Mouse (Mus musculus) CH12.LX (cell line): ENCODE measurements around the gene Marc2. TPM values are rescaled to one million over a fixed set of nuclear protein-coding genes. Genes with fewer than 3 reads are reported as not detected.

ENCODE experiments used
- DNase-seq: peaks from one replicate; pipeline ENCODE4 v3.0.0-alpha.2; 2013; ENCODE audit errors: extremely low read depth
- H3K27ac ChIP-seq: 2 replicates; pipeline ENCODE4 v1.5.1; 2012; ENCODE audit warnings: low read depth, mild to moderate bottlenecking, control low read depth, moderate library complexity; ENCODE audit not compliant: insufficient read depth
- H3K27me3 ChIP-seq: replicated peaks from 2 replicates; pipeline ENCODE3; 2012; ENCODE audit warnings: inconsistent platforms
- H3K36me3 ChIP-seq, 2 experiments: replicated peaks in 1 of 2; 2 replicates each; pipeline versions ENCODE3 to v1.6.1; 2012; ENCODE audit warnings: inconsistent platforms in 1 of 2, low read length in 1 of 2, mild to moderate bottlenecking in 1 of 2, mixed read lengths in 1 of 2, moderate library complexity in 1 of 2; ENCODE audit not compliant: control insufficient read depth in 1 of 2, insufficient read depth in 1 of 2
- H3K4me1 ChIP-seq, 2 experiments: 2 replicates each; pipeline ENCODE4 v1.6.1; 2012; ENCODE audit warnings: inconsistent platforms in 1 of 2, moderate library complexity in 1 of 2; ENCODE audit not compliant: insufficient read depth in 2 of 2, control insufficient read depth in 1 of 2
- H3K4me2 ChIP-seq: 2 replicates; pipeline ENCODE4 v1.6.1; 2012; ENCODE audit warnings: low read depth, mild to moderate bottlenecking, control low read depth; ENCODE audit not compliant: poor library complexity, insufficient read depth, severe bottlenecking
- H3K4me3 ChIP-seq, 3 experiments: fragments of 150-350 bp in 1 of 3; sonication (generic) in 1 of 3; replicated peaks in 1 of 3; 2 replicates each; pipeline versions ENCODE3 to v1.5.1; 2011 to 2012; ENCODE audit warnings: low read depth in 2 of 3, low read length in 2 of 3, mild to moderate bottlenecking in 2 of 3, moderate library complexity in 2 of 3, control low read depth in 1 of 3, improper control_type of control experiment in 1 of 3, inconsistent platforms in 1 of 3, mixed read lengths in 1 of 3; ENCODE audit not compliant: poor library complexity in 1 of 3
- H3K79me2 ChIP-seq: replicated peaks from 2 replicates; pipeline ENCODE4 v1.6.1; 2012; ENCODE audit warnings: mild to moderate bottlenecking, moderate library complexity; ENCODE audit not compliant: control insufficient read depth, poor library complexity, insufficient read depth, severe bottlenecking; ENCODE audit errors: extremely low read depth
- H3K9ac ChIP-seq: 2 replicates; pipeline ENCODE4 v1.6.1; 2012; ENCODE audit warnings: low read depth, mild to moderate bottlenecking, control low read depth, moderate library complexity; ENCODE audit not compliant: insufficient read depth
- H3K9me3 ChIP-seq: replicated peaks from 2 replicates; pipeline ENCODE3; 2012; ENCODE audit warnings: low read length, inconsistent platforms, mixed read lengths
- BHLHE40 ChIP-seq: IDR thresholded peaks from 2 replicates; pipeline ENCODE4 v1.6.1; 2011; ENCODE audit warnings: mild to moderate bottlenecking, low read depth, low read length, improper control_type of control experiment
- CHD1 ChIP-seq: IDR thresholded peaks from 2 replicates; pipeline ENCODE4 v1.6.1; 2012; ENCODE audit warnings: low read depth, low read length, improper control_type of control experiment, inconsistent platforms
- CTCF ChIP-seq, 2 experiments: IDR thresholded peaks in 1 of 2; conservative IDR thresholded peaks in 1 of 2; 2 replicates each; pipeline ENCODE4 v1.5.1; 2011 to 2012; ENCODE audit warnings: low read depth in 2 of 2, low read length in 2 of 2, improper control_type of control experiment in 1 of 2, inconsistent platforms in 1 of 2, mild to moderate bottlenecking in 1 of 2, moderate library complexity in 1 of 2
- ELF1 ChIP-seq: IDR thresholded peaks from 2 replicates; pipeline ENCODE4 v1.6.1; 2014; ENCODE audit warnings: low read depth, mild to moderate bottlenecking, inconsistent platforms, low read length, improper control_type of control experiment
- EP300 ChIP-seq: IDR thresholded peaks from 2 replicates; pipeline ENCODE4 v1.6.1; 2011; ENCODE audit warnings: low read length, improper control_type of control experiment
- GABPA ChIP-seq: IDR thresholded peaks from 2 replicates; pipeline ENCODE4 v1.6.1; 2012; ENCODE audit warnings: low read depth, low read length, improper control_type of control experiment, inconsistent platforms; ENCODE audit not compliant: insufficient replicate concordance
- JUND ChIP-seq: conservative IDR thresholded peaks from 2 replicates; pipeline ENCODE4 v1.6.1; 2011; ENCODE audit warnings: low read depth, low read length, improper control_type of control experiment
- KAT2A ChIP-seq: IDR thresholded peaks from 2 replicates; pipeline ENCODE4 v1.6.1; 2012; ENCODE audit warnings: low read length, improper control_type of control experiment, inconsistent platforms; ENCODE audit not compliant: insufficient replicate concordance
- MAFK ChIP-seq: IDR thresholded peaks from 2 replicates; pipeline ENCODE4 v1.6.1; 2011; ENCODE audit warnings: low read length, improper control_type of control experiment; ENCODE audit not compliant: insufficient replicate concordance
- MAZ ChIP-seq: IDR thresholded peaks from 2 replicates; pipeline ENCODE4 v1.6.1; 2012; ENCODE audit warnings: low read depth, mild to moderate bottlenecking, inconsistent platforms, low read length, improper control_type of control experiment, moderate library complexity
- MEF2A ChIP-seq: IDR thresholded peaks from 2 replicates; pipeline ENCODE4 v1.6.1; 2014; ENCODE audit warnings: low read depth, mild to moderate bottlenecking, inconsistent platforms, low read length, improper control_type of control experiment, borderline replicate concordance
- MXI1 ChIP-seq: IDR thresholded peaks from 2 replicates; pipeline ENCODE4 v1.6.1; 2011; ENCODE audit warnings: mild to moderate bottlenecking, low read depth, low read length, improper control_type of control experiment
- NELFE ChIP-seq: IDR thresholded peaks from 2 replicates; pipeline ENCODE4 v1.6.1; 2011; ENCODE audit warnings: low read depth, low read length, improper control_type of control experiment
- NRF1 ChIP-seq: IDR thresholded peaks from 2 replicates; pipeline ENCODE4 v1.6.1; 2014; ENCODE audit warnings: low read depth, mild to moderate bottlenecking, inconsistent platforms, low read length, improper control_type of control experiment, moderate library complexity
- PAX5 ChIP-seq: IDR thresholded peaks from 2 replicates; pipeline ENCODE4 v1.6.1; 2012; ENCODE audit warnings: low read length, inconsistent platforms, mixed read lengths
- POLR2A ChIP-seq: IDR thresholded peaks from 2 replicates; pipeline ENCODE4 v1.6.1; 2011; ENCODE audit warnings: low read depth, mild to moderate bottlenecking, improper control_type of control experiment, low read length
- RAD21 ChIP-seq: IDR thresholded peaks from 2 replicates; pipeline ENCODE4 v1.6.1; 2011; ENCODE audit warnings: low read depth, mild to moderate bottlenecking, low read length, improper control_type of control experiment, moderate library complexity
- RCOR1 ChIP-seq: conservative IDR thresholded peaks from 2 replicates; pipeline ENCODE4 v1.6.1; 2012; ENCODE audit warnings: low read depth, mild to moderate bottlenecking, inconsistent platforms, low read length, improper control_type of control experiment
- SIN3A ChIP-seq: IDR thresholded peaks from 2 replicates; pipeline ENCODE4 v1.6.1; 2012; ENCODE audit warnings: low read length, improper control_type of control experiment, inconsistent platforms
- SMC3 ChIP-seq: IDR thresholded peaks from 2 replicates; pipeline ENCODE4 v1.6.1; 2011; ENCODE audit warnings: low read depth, low read length, improper control_type of control experiment
- UBTF ChIP-seq: IDR thresholded peaks from 2 replicates; pipeline ENCODE4 v1.6.1; 2012; ENCODE audit warnings: low read depth, mild to moderate bottlenecking, inconsistent platforms, low read length, improper control_type of control experiment, moderate library complexity
- USF2 ChIP-seq: conservative IDR thresholded peaks from 2 replicates; pipeline ENCODE4 v1.6.1; 2011; ENCODE audit warnings: low read depth, low read length, improper control_type of control experiment
- ZKSCAN1 ChIP-seq: IDR thresholded peaks from 2 replicates; pipeline ENCODE4 v1.6.1; 2012; ENCODE audit warnings: low read depth, inconsistent platforms, low read length, improper control_type of control experiment, borderline replicate concordance
- ZMIZ1 ChIP-seq: IDR thresholded peaks from 2 replicates; pipeline ENCODE4 v1.6.1; 2012; ENCODE audit warnings: low read depth, mild to moderate bottlenecking, inconsistent platforms, low read length, improper control_type of control experiment
- ZNF384 ChIP-seq: IDR thresholded peaks from 2 replicates; pipeline ENCODE4 v1.6.1; 2012; ENCODE audit warnings: low read depth, low read length, improper control_type of control experiment, inconsistent platforms
- dilution Hi-C: fragments of 300-500 bp; cut with MboI; formaldehyde crosslinking; loops from 2 replicates; pipeline ENCODE4 v1.14.3; 2020; ENCODE audit warnings: low sequenced_read_pairs; ENCODE audit not compliant: extremely low pct_unique_long_range_greater_than_20kb, extremely low pct_ligation_motif_present
- in situ Hi-C: fragments of 300-500 bp; cut with MboI; formaldehyde crosslinking; loops from 3 replicates; pipeline ENCODE4 v1.14.3; 2019; ENCODE audit warnings: low sequenced_read_pairs, low pct_ligation_motif_present, low pct_unique_long_range_greater_than_20kb, mixed read lengths
- polyA plus RNA-seq: library from polyadenylated mRNA; unstranded; fragments of >175 nt; gene quantifications from 2 replicates; pipeline ENCODE4 v1.2.1, GENCODE M21; 2012; ENCODE audit warnings: low read depth; ENCODE audit not compliant: insufficient read length
- total RNA-seq, 2 experiments: library from RNA; depleted of rRNA; stranded (reverse); fragments of 300-350 nt in 1 of 2; fragments of >200 nt in 1 of 2; gene quantifications; 2 replicates each; pipeline ENCODE4 v1.2.3; 2012 to 2014

Marc2 gene
- total and polyA plus RNA-seq, 3 experiments, result 55.0 to 129 (median 63.5) TPM

- TF ChIP-seq UBTF, result no peak; the same call in 1 of the 2 replicates
- TF ChIP-seq SMC3, result no peak
- TF ChIP-seq CTCF (conservative IDR thresholded peaks at IDR 0.05 in 1 of 2, IDR thresholded peaks at IDR 0.05 in 1 of 2; ENCODE audit: low read depth in 2 of 2, low read length in 2 of 2), result no peak
- TF ChIP-seq EP300, result 0 out of 2 replicates have a peak, but pooled peaks have one; percentile 21
- TF ChIP-seq MEF2A, result no peak
- TF ChIP-seq BHLHE40, result peak; percentile 35
- no peak for TF ChIP-seq RCOR1
- peak; percentile 68; the same call in 1 of the 2 replicates for TF ChIP-seq ZMIZ1
- TF ChIP-seq MXI1, result peak; percentile 80
- 0 out of 2 replicates have a peak, but pooled peaks have one; percentile 8 for TF ChIP-seq MAFK
- no peak for TF ChIP-seq ZNF384
- no peak for TF ChIP-seq USF2
- TF ChIP-seq NELFE, result peak; percentile 83
- no peak for TF ChIP-seq JUND
- no peak for TF ChIP-seq KAT2A
- peak; percentile 53; the same call in 1 of the 2 replicates for TF ChIP-seq SIN3A
- TF ChIP-seq RAD21, result no peak
- TF ChIP-seq PAX5, result no peak
- peak; percentile 87 for TF ChIP-seq POLR2A
- peak; percentile 85 for TF ChIP-seq NRF1
- peak; percentile 60 for TF ChIP-seq ELF1
- no peak for TF ChIP-seq ZKSCAN1
Measured at GRCm38 (mm10) chr1:184845111-184846071, 860 bp downstream of the Marc2 start (continued).

GRCm38 (mm10) chr1:184844326-184845066 lies 1.8 kb downstream of the Marc2 start:
- DNase-seq, result peak; percentile 55
- Histone ChIP-seq H3K27ac (peak overlapping the region; percentile 72), H3K79me2 (no peaks in the 10 kb centered on the region; the same call in 1 of the 2 replicates), H3K9me3 (no peaks in the 10 kb centered on the region), H3K4me2 (peak overlapping the region; percentile 96), H3K27me3 (no peaks in the 10 kb centered on the region), H3K4me1 (peaks cover 6 to 38% of the 10 kb centered on the region in 2 experiments), H3K4me3 (peak overlapping the region; percentile 81 to 86 (median 81)), H3K36me3 (peaks cover 2 to 17% of the 10 kb centered on the region in 2 experiments), H3K9ac (peak overlapping the region; percentile 62)
- in situ Hi-C loops, result loop anchor here (25.0 kb wide), 1 partner anchor 343 kb away; no protein-coding TSS in a partner anchor
- dilution Hi-C loops, result no loop called here
- TF ChIP-seq GABPA, result no peak
- TF ChIP-seq MEF2A, result no peak
- TF ChIP-seq CHD1, result no peak
- no peak for TF ChIP-seq RAD21
- no peak for TF ChIP-seq MXI1
- TF ChIP-seq KAT2A, result no peak
- TF ChIP-seq MAZ, result 0 out of 2 replicates have a peak, but pooled peaks have one; percentile 55
- peak in 1 of 2 experiments; percentile 36; a peak in 2 of 4 replicates for TF ChIP-seq CTCF (conservative IDR thresholded peaks at IDR 0.05 in 1 of 2, IDR thresholded peaks at IDR 0.05 in 1 of 2; ENCODE audit: low read depth in 2 of 2, low read length in 2 of 2)
